Mouse (Mus musculus) left cerebral cortex, adult 2 months (tissue): ENCODE results near the gene Cenpb. TPM values are rescaled to one million over a fixed set of nuclear protein-coding genes. Genes with fewer than 3 reads are reported as not detected.

Experiments
- DNase-seq, 2 experiments: peaks; one replicate each; pipeline ENCODE4 v3.0.0; 2021 to 2022; ENCODE audit warnings: low spot score in 2 of 2, mixed read lengths in 1 of 2; ENCODE audit errors: extremely low spot score in 1 of 2
- H3K27ac ChIP-seq: fragments of 200-600 bp; 2 replicates; pipeline ENCODE4 v1.8.1; 2022
- H3K4me3 ChIP-seq: fragments of 200-600 bp; 2 replicates; pipeline ENCODE4 v1.8.1; 2022
- CTCF ChIP-seq: fragments of 200-600 bp; IDR thresholded peaks from 2 replicates; pipeline ENCODE4 v1.8.1; 2022; ENCODE audit warnings: antibody characterized with exemption, mild to moderate bottlenecking, moderate library complexity
- intact Hi-C: fragments of 180-260 bp; cut with DNase I; formaldehyde crosslinking; loops from one replicate; pipeline ENCODE4 v1.15.1; 2025
- total RNA-seq, 2 experiments: library from RNA; stranded (reverse); gene quantifications; 2 replicates each; pipeline ENCODE4 v1.2.3; 2021

The Cenpb gene
- total RNA-seq, 2 experiments from 2014 or later, result 65.3 to 69.8 TPM

DNA sequence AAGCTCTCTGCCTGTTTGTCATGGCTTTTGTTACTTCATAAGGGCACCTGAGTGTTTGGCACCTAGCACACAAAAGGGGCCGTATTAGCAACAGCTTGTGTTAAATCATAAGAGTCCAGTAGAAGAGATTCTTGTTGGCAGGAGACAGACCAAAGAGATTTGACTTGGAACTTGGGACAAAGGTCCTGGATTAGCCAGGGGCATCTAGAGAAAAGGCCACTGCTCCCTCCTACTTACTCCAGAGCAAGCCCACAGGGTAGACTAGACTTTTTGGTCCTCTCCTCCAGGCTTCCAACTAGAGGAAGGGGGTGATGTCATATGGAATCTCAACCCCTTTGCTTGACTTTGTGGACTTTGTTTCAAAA, 3.9 kb downstream of the Cenpb start:
- no peak for DNase-seq
- Histone ChIP-seq H3K27ac (no peak overlapping the region), H3K4me3 (no peak overlapping the region)
- no peak for TF ChIP-seq CTCF
- intact Hi-C loops, result loop anchor here (5.0 kb wide), 1 partner anchor 36 kb away; no protein-coding TSS in a partner anchor

GRCm38 (mm10) chr2:131175286-131175944, 4.5 kb downstream of the Cenpb start:
- no peak for DNase-seq
- no peak overlapping the region for H3K27ac ChIP-seq
- intact Hi-C loops, result loop anchor here (5.0 kb wide), 1 partner anchor 37 kb away; no protein-coding TSS in a partner anchor
- no peak for TF ChIP-seq CTCF
- no peak overlapping the region for H3K4me3 ChIP-seq

DNA sequence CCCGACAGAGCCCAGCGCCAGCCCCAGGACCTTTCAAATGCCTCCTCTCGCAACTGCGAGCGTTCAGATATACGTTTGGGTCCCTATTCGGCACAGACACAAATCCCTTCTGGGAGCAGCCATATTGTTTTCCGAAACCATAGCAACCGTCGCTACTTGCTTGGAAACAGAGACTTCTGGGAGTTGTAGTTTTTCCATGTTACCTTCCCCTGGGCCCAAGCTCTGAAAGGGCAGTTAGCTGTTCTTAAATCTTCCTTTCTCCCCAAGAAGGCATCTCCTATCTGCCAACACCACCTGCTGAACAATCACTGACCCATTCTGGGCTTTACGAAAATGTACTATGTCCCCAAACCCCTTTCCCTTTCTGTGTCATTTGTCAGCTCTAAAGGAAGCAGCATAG, 5.2 kb downstream of the Cenpb start:
- peak; percentile 49 to 54 for DNase-seq
- intact Hi-C loops, result loop anchor here (5.0 kb wide), 1 partner anchor 38 kb away; no protein-coding TSS in a partner anchor
- Histone ChIP-seq H3K27ac (peak overlapping the region; percentile 63; the same call in 1 of the 2 replicates), H3K4me3 (peak overlapping the region; percentile 64)
- no peak for TF ChIP-seq CTCF

GRCm38 (mm10) chr2:131172322-131172721, 7.5 kb downstream of the Cenpb start:
- Histone ChIP-seq H3K4me3 (no peak overlapping the region), H3K27ac (no peak overlapping the region)
- intact Hi-C loops, result no loop called here
- DNase-seq, result no peak
- TF ChIP-seq CTCF, result no peak

DNA sequence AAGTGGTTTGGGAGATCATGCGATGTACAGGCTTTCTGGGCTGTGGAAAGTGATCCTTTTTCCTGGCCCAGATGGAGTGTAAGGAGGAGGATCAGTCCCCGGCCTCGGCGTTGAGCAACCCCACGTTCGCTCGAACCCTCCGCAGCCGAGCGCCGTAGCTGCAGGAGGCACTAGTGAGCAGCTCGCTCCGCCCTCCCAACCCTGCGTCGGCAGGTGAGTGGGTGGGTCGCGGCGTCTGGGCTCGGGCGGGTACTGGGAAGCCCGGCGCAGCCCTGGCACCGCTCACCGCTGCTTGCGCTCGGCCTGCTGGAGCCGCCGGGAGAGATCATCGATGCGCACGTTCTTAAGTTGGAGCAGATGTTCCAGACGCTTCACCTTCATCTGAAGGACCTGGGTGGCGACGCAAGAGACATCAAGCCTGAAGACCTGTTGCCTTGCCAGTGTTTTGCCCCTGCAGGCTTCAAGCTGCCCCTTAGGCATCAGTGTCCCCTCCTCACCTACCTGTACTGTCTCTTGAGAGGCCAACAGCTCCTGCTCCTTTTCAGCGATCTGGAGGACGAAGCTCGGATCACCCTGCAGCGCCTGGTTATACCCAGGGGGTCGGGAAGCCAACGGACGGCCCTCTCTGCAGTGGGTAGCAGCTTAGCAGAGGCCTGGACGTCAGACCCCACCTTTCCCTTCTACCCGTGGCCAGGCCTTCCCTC, 8.3 kb downstream of the Cenpb start:
- DNase-seq, result peak; percentile 78 to 79
- peak; percentile 43 for TF ChIP-seq CTCF
- H3K4me3 ChIP-seq, result peak overlapping the region; percentile 32
- H3K27ac ChIP-seq, result peak overlapping the region; percentile 61
- intact Hi-C loops, result no loop called here

GRCm38 (mm10) chr2:131170936-131171335, 8.9 kb downstream of the Cenpb start:
- TF ChIP-seq CTCF, result no peak
- Histone ChIP-seq H3K27ac (peak overlapping the region; percentile 61), H3K4me3 (peak overlapping the region; percentile 32)
- intact Hi-C loops, result no loop called here
- no peak for DNase-seq

DNA sequence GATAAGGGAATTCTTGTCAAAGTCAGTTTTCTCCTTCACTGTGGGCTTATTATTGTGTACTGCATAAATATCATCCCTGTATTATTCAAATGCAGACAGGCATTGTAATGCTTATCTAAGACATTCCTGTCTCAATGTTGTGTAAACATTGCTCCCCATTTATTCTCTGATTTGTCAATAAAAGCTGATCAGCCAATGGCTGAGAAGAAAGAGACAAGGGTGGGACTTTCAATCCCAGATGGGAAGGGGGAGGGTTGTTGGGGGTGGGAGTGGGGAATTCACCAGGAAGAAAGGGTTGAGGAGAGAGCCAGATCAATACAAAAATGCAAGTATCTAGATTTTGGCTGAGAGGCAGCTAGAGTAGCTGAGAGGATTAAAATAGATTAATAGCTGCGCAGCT, 11.0 kb downstream of the Cenpb start:
- DNase-seq, result no peak
- H3K4me3 ChIP-seq, result no peak overlapping the region
- TF ChIP-seq CTCF, result no peak
- no peak overlapping the region for H3K27ac ChIP-seq
- intact Hi-C loops, result no loop called here

- Histone ChIP-seq H3K27ac (no peak overlapping the region), H3K4me3 (no peak overlapping the region)
- TF ChIP-seq CTCF, result no peak
- DNase-seq, result no peak
- intact Hi-C loops, result no loop called here
These were observed 11.9 kb downstream of the Cenpb start for GRCm38 (mm10) chr2:131167984-131168383.

DNA sequence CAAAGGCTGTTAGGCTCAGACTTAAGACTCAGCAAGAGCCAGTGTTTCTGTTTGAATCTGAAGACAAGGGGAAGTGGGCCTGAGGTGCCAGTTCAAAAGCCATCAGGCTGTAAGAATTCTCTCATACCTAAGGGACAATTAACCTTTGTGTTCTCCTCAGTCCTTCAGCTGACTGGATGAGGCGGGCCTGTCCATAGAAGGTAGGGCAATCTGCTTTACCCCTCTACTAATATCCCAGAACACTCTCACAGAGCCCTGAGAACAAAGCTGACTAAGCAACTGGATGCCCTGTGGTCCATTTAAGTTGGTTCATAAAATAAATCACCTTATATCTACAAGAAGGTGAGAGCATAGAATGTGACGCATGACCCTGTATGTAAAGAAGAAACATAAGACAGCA, 13.7 kb downstream of the Cenpb start:
- no peak overlapping the region for H3K4me3 ChIP-seq
- DNase-seq, result no peak
- no peak overlapping the region for H3K27ac ChIP-seq
- no peak for TF ChIP-seq CTCF
- intact Hi-C loops, result no loop called here

GRCm38 (mm10) chr2:131163924-131164323, 15.9 kb downstream of the Cenpb start:
- no peak overlapping the region for H3K4me3 ChIP-seq
- DNase-seq, result no peak
- TF ChIP-seq CTCF, result no peak
- intact Hi-C loops, result loop anchor here (5.0 kb wide), 3 partner anchors 98 to 122 kb away; partner anchors contain the start of genes Gfra4 and Pank2
- no peak overlapping the region for H3K27ac ChIP-seq

- intact Hi-C loops, result loop anchor here (1.0 to 5.0 kb wide), 4 partner anchors 65 to 118 kb away; partner anchors contain the start of genes Gfra4 and Pank2
- peak; percentile 48 for TF ChIP-seq CTCF
- DNase-seq, result peak in 1 of 2 experiments; percentile 25
- Histone ChIP-seq H3K27ac (peak overlapping the region; percentile 90), H3K4me3 (peak overlapping the region; percentile 72)
These were observed 19.2 kb downstream of the Cenpb start for GRCm38 (mm10) chr2:131160671-131161111.

GRCm38 (mm10) chr2:131159938-131160581, 19.8 kb downstream of the Cenpb start, which contains the start of gene 1700037H04Rik:
Gene 1700037H04Rik (minus strand): TSS chr2:131160081.
- peak; percentile 92 to 95 for DNase-seq
- intact Hi-C loops, result loop anchor here (1.0 to 5.0 kb wide), 4 partner anchors 65 to 118 kb away; partner anchors contain the start of genes Gfra4 and Pank2
- Histone ChIP-seq H3K4me3 (peak within 1 kb of the TSS; percentile 72), H3K27ac (peak within 1 kb of the TSS; percentile 90)
- no peak for TF ChIP-seq CTCF
